Mouse (Mus musculus) gastrocnemius, postnatal 36 days (tissue): ENCODE results near the gene Knstrn. TPM values are rescaled to one million over a fixed set of nuclear protein-coding genes. Genes with fewer than 3 reads are reported as not detected.

ENCODE experiments used
- DNase-seq, 2 experiments: peaks; one replicate each; pipeline ENCODE4 v3.0.0; 2022
- intact Hi-C: fragments of 180-260 bp; cut with DNase I; formaldehyde crosslinking; loops from one replicate; pipeline ENCODE4 v1.15.1; 2025
- total RNA-seq, 2 experiments: library from RNA; stranded (reverse); gene quantifications; 2 replicates each; pipeline ENCODE4 v1.2.3; 2021

Gene Knstrn
- total RNA-seq, 2 experiments from 2014 or later = 0.94 to 1.6 TPM

GRCm38 (mm10) chr2:118897392-118897791 lies 83.6 kb downstream of the Knstrn start:
- intact Hi-C loops = no loop called here

GRCm38 (mm10) chr2:118897808-118898207 lies 84.0 kb downstream of the Knstrn start:
- DNase-seq = no peak
- intact Hi-C loops = no loop called here

More at GRCm38 (mm10) chr2:118897392-118897791, 83.6 kb downstream of the Knstrn start:
- no peak for DNase-seq

GRCm38 (mm10) chr2:118898771-118899170 lies 85.0 kb downstream of the Knstrn start:
- DNase-seq = no peak
- intact Hi-C loops = no loop called here

GRCm38 (mm10) chr2:118899306-118899705 lies 85.5 kb downstream of the Knstrn start:
- intact Hi-C loops = no loop called here
- DNase-seq = no peak

- intact Hi-C loops = loop anchor here (10.0 kb wide), 1 partner anchor 285 kb away; no protein-coding TSS in a partner anchor
Measured at GRCm38 (mm10) chr2:118899981-118900825, 86.4 kb downstream of the Knstrn start, which contains the start of gene Bahd1. Gene Bahd1, plus strand, starts transcription at chr2:118900377.

GRCm38 (mm10) chr2:118900826-118901140 lies 87.0 kb downstream of the Knstrn start:
- DNase-seq = peak in 1 of 2 experiments; percentile 34
- intact Hi-C loops = loop anchor here (10.0 kb wide), 1 partner anchor 284 kb away; no protein-coding TSS in a partner anchor

More at GRCm38 (mm10) chr2:118899981-118900825, 86.4 kb downstream of the Knstrn start, which contains the start of gene Bahd1:
- DNase-seq = peak in 1 of 2 experiments; percentile 30

GRCm38 (mm10) chr2:118901175-118902031 lies 87.6 kb downstream of the Knstrn start:
- intact Hi-C loops = loop anchor here (2.0 to 10.0 kb wide), 2 partner anchors 73 to 283 kb away; no protein-coding TSS in a partner anchor
- peak; percentile 94 to 97 for DNase-seq

- peak in 1 of 2 experiments; percentile 36 for DNase-seq
- intact Hi-C loops = loop anchor here (2.0 to 10.0 kb wide), 2 partner anchors 72 to 282 kb away; no protein-coding TSS in a partner anchor
Measured at GRCm38 (mm10) chr2:118902051-118903025, 88.5 kb downstream of the Knstrn start.

- no peak for DNase-seq
- intact Hi-C loops = loop anchor here (2.0 to 10.0 kb wide), 2 partner anchors 71 to 281 kb away; no protein-coding TSS in a partner anchor
Measured at GRCm38 (mm10) chr2:118903333-118903741, 89.5 kb downstream of the Knstrn start.

Other genes with a start within 250 kb of the Knstrn start
- 1 to 10 TPM; 1.0 to 1.4 TPM for gene Bub1b, start 215.8 kb upstream of the Knstrn start, total RNA-seq
- gene Pak6, start 150.7 kb upstream of the Knstrn start, total RNA-seq = under 1 TPM; 0.20 to 0.31 TPM
- gene Ankrd63, start 110.0 kb upstream of the Knstrn start, total RNA-seq = not detected
- gene Plcb2, start 85.6 kb upstream of the Knstrn start, total RNA-seq = under 1 TPM; 0.26 to 0.52 TPM
- 1 to 10 TPM; 3.8 to 4.9 TPM for gene Inafm2, start 68.2 kb upstream of the Knstrn start, total RNA-seq
- gene Ccdc9b, start 51.3 kb upstream of the Knstrn start, total RNA-seq = 10 to 100 TPM; 13.8 to 15.4 TPM
- gene Phgr1, start 41.2 kb upstream of the Knstrn start, total RNA-seq = not detected
- not detected for gene Disp2, start 34.3 kb upstream of the Knstrn start, total RNA-seq
- gene Ivd, start 48.0 kb downstream of the Knstrn start, total RNA-seq = 100 to 1,000 TPM in 1 of 2 experiments, 10 to 100 TPM in 1; 94.6 to 149 TPM
- 1 to 10 TPM; 3.5 to 5.5 TPM for gene Bahd1, start 86.4 kb downstream of the Knstrn start, total RNA-seq
- 1 to 10 TPM; 2.6 to 2.9 TPM for gene Chst14, start 112.5 kb downstream of the Knstrn start, total RNA-seq
- gene Ccdc32, start 215.4 kb downstream of the Knstrn start, total RNA-seq = 1 to 10 TPM; 3.3 to 4.6 TPM
- gene Rpusd2, start 220.8 kb downstream of the Knstrn start, total RNA-seq = 1 to 10 TPM; 2.7 to 2.8 TPM
- under 1 TPM; 0.44 to 0.79 TPM for gene Knl1, start 233.1 kb downstream of the Knstrn start, total RNA-seq